Mouse (Mus musculus) MEL (cell line): ENCODE data around the gene 4930455H04Rik. TPM values are rescaled to one million over a fixed set of nuclear protein-coding genes. Genes with fewer than 3 reads are reported as not detected.

Source experiments
- DNase-seq: peaks from one replicate; pipeline ENCODE4 v3.0.0; 2011; ENCODE audit warnings: low read depth, low spot score
- H3K27ac ChIP-seq: 2 replicates; pipeline ENCODE4 v1.5.1; 2012; ENCODE audit warnings: low read depth, mild to moderate bottlenecking, control low read depth, low read length, moderate library complexity; ENCODE audit not compliant: control insufficient read depth
- H3K27me3 ChIP-seq, 2 experiments: fragments of 150-350 bp in 1 of 2; sonication (generic) in 1 of 2; 2 replicates each; pipeline ENCODE4 v1.6.1; 2012; ENCODE audit warnings: low read length in 2 of 2, mild to moderate bottlenecking in 2 of 2, improper control_type of control experiment in 1 of 2, moderate library complexity in 1 of 2; ENCODE audit not compliant: insufficient read depth in 2 of 2, control insufficient read depth in 1 of 2
- H3K36me3 ChIP-seq, 2 experiments: 2 replicates each; pipeline ENCODE4 v1.6.1; 2012 to 2014; ENCODE audit warnings: low read length in 2 of 2, improper control_type of control experiment in 1 of 2, inconsistent platforms in 1 of 2, mild to moderate bottlenecking in 1 of 2; ENCODE audit not compliant: insufficient read depth in 2 of 2, control insufficient read depth in 1 of 2
- H3K4me1 ChIP-seq, 2 experiments: fragments of 150-350 bp in 1 of 2; sonication (generic) in 1 of 2; 2 replicates each; pipeline ENCODE4 v1.6.1; 2012; ENCODE audit warnings: low read length in 2 of 2, improper control_type of control experiment in 1 of 2, mild to moderate bottlenecking in 1 of 2; ENCODE audit not compliant: insufficient read depth in 2 of 2, control insufficient read depth in 1 of 2
- H3K4me3 ChIP-seq, 2 experiments: fragments of 150-350 bp in 1 of 2; sonication (generic) in 1 of 2; 2 replicates each; pipeline ENCODE4 v1.5.1; 2012; ENCODE audit warnings: low read depth in 2 of 2, low read length in 2 of 2, mild to moderate bottlenecking in 2 of 2, moderate library complexity in 2 of 2, control low read depth in 1 of 2, improper control_type of control experiment in 1 of 2; ENCODE audit not compliant: control insufficient read depth in 1 of 2, insufficient read depth in 1 of 2
- H3K79me2 ChIP-seq: 2 replicates; pipeline ENCODE4 v1.6.1; 2012; ENCODE audit warnings: mild to moderate bottlenecking, low read length, moderate library complexity; ENCODE audit not compliant: control insufficient read depth, poor library complexity, insufficient read depth
- H3K9ac ChIP-seq: 2 replicates; pipeline ENCODE4 v1.6.1; 2012; ENCODE audit warnings: low read depth, mild to moderate bottlenecking, control low read depth, low read length, moderate library complexity; ENCODE audit not compliant: control insufficient read depth, poor library complexity, severe bottlenecking
- H3K9me3 ChIP-seq: fragments of 150-350 bp; sonication (generic); replicated peaks from 2 replicates; pipeline ENCODE4 v1.6.1; 2012; ENCODE audit warnings: mild to moderate bottlenecking, low read length, improper control_type of control experiment, moderate library complexity; ENCODE audit not compliant: insufficient read depth
- CHD1 ChIP-seq: IDR thresholded peaks from 2 replicates; pipeline ENCODE4 v1.6.1; 2012; ENCODE audit warnings: low read depth, mild to moderate bottlenecking, inconsistent platforms, low read length, improper control_type of control experiment
- CHD2 ChIP-seq: IDR thresholded peaks from 2 replicates; pipeline ENCODE4 v1.6.1; 2011; ENCODE audit warnings: low read length, improper control_type of control experiment
- CTCF ChIP-seq, 3 experiments: IDR thresholded peaks in 2 of 3; conservative IDR thresholded peaks in 1 of 3; 2 replicates each; pipeline ENCODE4 v1.5.1; 2011 to 2012; ENCODE audit warnings: low read length in 3 of 3, low read depth in 2 of 3, mild to moderate bottlenecking in 2 of 3, improper control_type of control experiment in 1 of 3, inconsistent platforms in 1 of 3, mixed read lengths in 1 of 3, moderate library complexity in 1 of 3; ENCODE audit not compliant: control insufficient read depth in 1 of 3, insufficient read depth in 1 of 3, poor library complexity in 1 of 3, severe bottlenecking in 1 of 3
- E2F4 ChIP-seq: IDR thresholded peaks from 2 replicates; pipeline ENCODE4 v1.6.1; 2011; ENCODE audit warnings: low read depth, low read length, improper control_type of control experiment, borderline replicate concordance
- ELF1 ChIP-seq: IDR thresholded peaks from 2 replicates; pipeline ENCODE4 v1.6.1; 2014; ENCODE audit warnings: low read depth, mild to moderate bottlenecking, inconsistent platforms, low read length, improper control_type of control experiment, moderate library complexity
- EP300 ChIP-seq, 2 experiments: IDR thresholded peaks; 2 replicates each; pipeline ENCODE4 v1.6.1; 2011; ENCODE audit warnings: improper control_type of control experiment in 2 of 2, low read length in 2 of 2, low read depth in 1 of 2, mild to moderate bottlenecking in 1 of 2
- ETS1 ChIP-seq: IDR thresholded peaks from 2 replicates; pipeline ENCODE4 v1.6.1; 2012; ENCODE audit warnings: low read depth, mild to moderate bottlenecking, inconsistent platforms, low read length, improper control_type of control experiment, moderate library complexity
- GATA1 ChIP-seq: IDR thresholded peaks from 2 replicates; pipeline ENCODE4 v1.6.1; 2011; ENCODE audit warnings: low read depth, low read length, improper control_type of control experiment
- HCFC1 ChIP-seq: IDR thresholded peaks from 2 replicates; pipeline ENCODE4 v1.6.1; 2012; ENCODE audit warnings: low read depth, mild to moderate bottlenecking, inconsistent platforms, low read length, improper control_type of control experiment, moderate library complexity
- JUND ChIP-seq: IDR thresholded peaks from 2 replicates; pipeline ENCODE4 v1.6.1; 2011; ENCODE audit warnings: low read depth, mild to moderate bottlenecking, improper control_type of control experiment, low read length
- KAT2A ChIP-seq: conservative IDR thresholded peaks from 2 replicates; pipeline ENCODE4 v1.6.1; 2012; ENCODE audit warnings: low read depth, low read length, improper control_type of control experiment, inconsistent platforms
- MEF2A ChIP-seq: IDR thresholded peaks from 2 replicates; pipeline ENCODE4 v1.6.1; 2014; ENCODE audit warnings: low read depth, mild to moderate bottlenecking, inconsistent platforms, low read length, improper control_type of control experiment; ENCODE audit not compliant: poor library complexity, insufficient replicate concordance, severe bottlenecking; ENCODE audit errors: extremely low read depth
- MYB ChIP-seq: IDR thresholded peaks from 2 replicates; pipeline ENCODE4 v1.6.1; 2011; ENCODE audit warnings: mild to moderate bottlenecking, low read depth, low read length, improper control_type of control experiment
- MYC ChIP-seq: IDR thresholded peaks from 2 replicates; pipeline ENCODE4 v1.6.1; 2011; ENCODE audit warnings: low read depth, mild to moderate bottlenecking, low read length, improper control_type of control experiment, moderate library complexity
- NELFE ChIP-seq: IDR thresholded peaks from 2 replicates; pipeline ENCODE4 v1.6.1; 2011; ENCODE audit warnings: low read depth, low read length, improper control_type of control experiment
- NRF1 ChIP-seq: IDR thresholded peaks from 2 replicates; pipeline ENCODE4 v1.6.1; 2014; ENCODE audit warnings: low read depth, mild to moderate bottlenecking, inconsistent platforms, low read length, improper control_type of control experiment, moderate library complexity; ENCODE audit not compliant: poor library complexity, insufficient read depth, severe bottlenecking
- POLR2A ChIP-seq, 2 experiments: IDR thresholded peaks; 2 replicates each; pipeline ENCODE4 v1.6.1; 2011 to 2012; ENCODE audit warnings: low read length in 2 of 2, mild to moderate bottlenecking in 2 of 2, control low read depth in 1 of 2, improper control_type of control experiment in 1 of 2, low read depth in 1 of 2, moderate library complexity in 1 of 2; ENCODE audit not compliant: control insufficient read depth in 1 of 2, insufficient read depth in 1 of 2, poor library complexity in 1 of 2
- POLR2AphosphoS5 ChIP-seq: IDR thresholded peaks from 2 replicates; pipeline ENCODE4 v1.6.1; 2012; ENCODE audit warnings: low read depth, borderline replicate concordance, mild to moderate bottlenecking, inconsistent platforms, low read length, moderate library complexity, mixed read lengths
- RAD21 ChIP-seq: IDR thresholded peaks from 2 replicates; pipeline ENCODE4 v1.6.1; 2011; ENCODE audit warnings: mild to moderate bottlenecking, low read depth, low read length, improper control_type of control experiment
- SMC3 ChIP-seq: IDR thresholded peaks from 2 replicates; pipeline ENCODE4 v1.6.1; 2011; ENCODE audit warnings: low read depth, low read length, improper control_type of control experiment
- USF1 ChIP-seq: IDR thresholded peaks from 2 replicates; pipeline ENCODE4 v1.6.1; 2014; ENCODE audit warnings: low read depth, mild to moderate bottlenecking, inconsistent platforms, low read length, improper control_type of control experiment, moderate library complexity
- USF2 ChIP-seq, 2 experiments: IDR thresholded peaks; 2 replicates each; pipeline ENCODE4 v1.6.1; 2011 to 2012; ENCODE audit warnings: improper control_type of control experiment in 2 of 2, low read length in 2 of 2, borderline replicate concordance in 1 of 2, inconsistent platforms in 1 of 2, low read depth in 1 of 2, mild to moderate bottlenecking in 1 of 2; ENCODE audit not compliant: insufficient read depth in 1 of 2
- ZC3H11A ChIP-seq: IDR thresholded peaks from 2 replicates; pipeline ENCODE4 v1.6.1; 2012; ENCODE audit warnings: low read depth, mild to moderate bottlenecking, inconsistent platforms, low read length, improper control_type of control experiment
- ZNF384 ChIP-seq: IDR thresholded peaks from 2 replicates; pipeline ENCODE4 v1.6.1; 2012; ENCODE audit warnings: low read depth, mild to moderate bottlenecking, inconsistent platforms, low read length, improper control_type of control experiment
- polyA plus RNA-seq, 2 experiments: library from polyadenylated mRNA; stranded (reverse) in 1 of 2; unstranded in 1 of 2; fragments of >175 nt in 1 of 2; fragments of >200 nt in 1 of 2; gene quantifications; 2 replicates each; pipeline versions ENCODE4 v1.2.1 to v1.2.4; 2012; ENCODE audit warnings: low replicate concordance in 2 of 2, low read depth in 1 of 2; ENCODE audit not compliant: insufficient read length in 2 of 2, insufficient read depth in 1 of 2, missing spikeins in 1 of 2
- total RNA-seq: library from RNA; depleted of rRNA; stranded (reverse); fragments of 300-350 nt; gene quantifications from 2 replicates; pipeline ENCODE4 v1.2.3, GENCODE M21; 2012

Gene 4930455H04Rik
- total and polyA plus RNA-seq, 3 experiments: not detected

GRCm38 (mm10) chr3:117003379-117003778 lies 35.3 kb downstream of the 4930455H04Rik start:
- Histone ChIP-seq H3K4me1 (no peaks in the 10 kb centered on the region), H3K27ac (no peak overlapping the region), H3K9ac (no peak overlapping the region), H3K27me3 (no peaks in the 10 kb centered on the region; a peak in 1 of 4 replicates), H3K79me2 (no peaks in the 10 kb centered on the region), H3K4me3 (no peak overlapping the region), H3K36me3 (no peaks in the 10 kb centered on the region), H3K9me3 (no peaks in the 10 kb centered on the region)
- no peak for TF ChIP-seq GATA1
- TF ChIP-seq POLR2A (IDR thresholded peaks at IDR 0.05; ENCODE audit: control insufficient read depth in 1 of 2, insufficient read depth in 1 of 2, low read depth in 1 of 2, low read length in 2 of 2, poor library complexity in 1 of 2): no peak
- TF ChIP-seq EP300 (IDR thresholded peaks at IDR 0.05; ENCODE audit: low read depth in 1 of 2, low read length in 2 of 2): no peak
- no peak for TF ChIP-seq CTCF (IDR thresholded peaks at IDR 0.05 in 2 of 3, conservative IDR thresholded peaks at IDR 0.05 in 1 of 3; ENCODE audit: control insufficient read depth in 1 of 3, insufficient read depth in 1 of 3, low read depth in 2 of 3, low read length in 3 of 3, poor library complexity in 1 of 3, severe bottlenecking in 1 of 3)
- no peak for TF ChIP-seq MYC
- TF ChIP-seq USF1: no peak
- TF ChIP-seq RAD21: no peak
- TF ChIP-seq SMC3: no peak
- no peak for TF ChIP-seq NELFE
- TF ChIP-seq MEF2A: no peak
- no peak for TF ChIP-seq CHD1
- no peak for TF ChIP-seq CHD2
- TF ChIP-seq ZNF384: no peak
- no peak for TF ChIP-seq MYB
- no peak for TF ChIP-seq NRF1
- TF ChIP-seq E2F4: no peak
- TF ChIP-seq KAT2A: no peak
- no peak for TF ChIP-seq HCFC1
- no peak for DNase-seq

- Histone ChIP-seq H3K4me3 (no peak overlapping the region), H3K79me2 (no peaks in the 10 kb centered on the region), H3K9me3 (no peaks in the 10 kb centered on the region), H3K27ac (no peak overlapping the region), H3K9ac (no peak overlapping the region), H3K27me3 (no peaks in the 10 kb centered on the region; a peak in 1 of 4 replicates), H3K36me3 (no peaks in the 10 kb centered on the region), H3K4me1 (no peaks in the 10 kb centered on the region)
- TF ChIP-seq MEF2A: no peak
- no peak for DNase-seq
Observed at GRCm38 (mm10) chr3:117006636-117007035, 38.6 kb downstream of the 4930455H04Rik start.

- DNase-seq: no peak
- Histone ChIP-seq H3K4me1 (no peaks in the 10 kb centered on the region), H3K4me3 (no peak overlapping the region), H3K36me3 (no peaks in the 10 kb centered on the region), H3K9ac (no peak overlapping the region), H3K27me3 (no peaks in the 10 kb centered on the region), H3K79me2 (no peaks in the 10 kb centered on the region), H3K27ac (no peak overlapping the region), H3K9me3 (no peaks in the 10 kb centered on the region)
- TF ChIP-seq HCFC1: no peak
- TF ChIP-seq POLR2AphosphoS5: no peak
- no peak for TF ChIP-seq RAD21
- TF ChIP-seq JUND: no peak
- no peak for TF ChIP-seq ETS1
- no peak for TF ChIP-seq ZC3H11A
- TF ChIP-seq CTCF (IDR thresholded peaks at IDR 0.05 in 2 of 3, conservative IDR thresholded peaks at IDR 0.05 in 1 of 3; ENCODE audit: control insufficient read depth in 1 of 3, insufficient read depth in 1 of 3, low read depth in 2 of 3, low read length in 3 of 3, poor library complexity in 1 of 3, severe bottlenecking in 1 of 3): no peak
- TF ChIP-seq USF2 (IDR thresholded peaks at IDR 0.05; ENCODE audit: borderline replicate concordance in 1 of 2, insufficient read depth in 1 of 2, low read depth in 1 of 2, low read length in 2 of 2): no peak
- no peak for TF ChIP-seq E2F4
- TF ChIP-seq ELF1: no peak
- no peak for TF ChIP-seq MYC
Observed at GRCm38 (mm10) chr3:117007340-117007739, 39.3 kb downstream of the 4930455H04Rik start.
